24 mouse cellular contexts compared by ENCODE assay signal in the genomic region with DNA sequence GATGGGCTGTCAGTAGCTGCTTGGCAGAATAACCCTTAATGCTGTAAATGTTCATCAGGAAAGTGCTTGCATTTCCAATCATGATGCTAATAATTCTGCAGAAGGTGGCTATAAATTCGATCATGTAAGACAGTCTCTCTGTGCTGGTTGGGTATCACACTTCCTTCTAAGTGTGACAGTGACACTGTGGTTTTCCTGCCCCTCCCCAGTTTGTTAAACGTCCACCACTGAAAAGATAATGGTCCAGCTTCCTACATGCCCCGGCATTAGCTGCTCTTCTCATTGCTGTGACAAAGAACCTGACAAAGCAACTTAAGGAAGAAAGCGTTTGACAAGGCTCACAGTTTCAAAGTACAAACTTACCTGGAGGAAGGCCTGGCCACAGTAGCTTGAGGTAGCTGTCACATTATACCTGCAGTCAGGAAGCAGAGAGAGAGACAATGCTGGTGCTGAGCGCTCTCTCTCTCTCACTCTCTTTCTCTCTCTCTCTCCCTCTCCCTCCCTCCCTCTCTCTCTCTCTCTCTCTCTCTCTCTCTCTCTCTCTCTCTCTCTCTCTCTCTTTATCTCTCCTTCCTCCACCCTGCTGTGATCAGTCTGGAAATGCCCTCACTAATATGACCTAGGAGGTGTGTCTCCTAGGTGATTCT. TPM values are rescaled to one million over a fixed set of nuclear protein-coding genes. Genes with fewer than 3 reads are reported as not detected.
DNase-seq lines count a peak whose midpoint lies in the region; ATAC-seq and TF ChIP-seq lines count a peak whose summit lies in the region.
"Had no signal": no experiment of that assay in that cellular context is flagged by ENCODE, and none has a peak within 500 bp of the region (broad histone marks: within the 10 kb centered on the region; RNA-seq: fewer than 3 reads in every experiment).

No protein-coding gene starts in this region.

- peak overlapping the region; percentile 72 for H3K27ac ChIP-seq in MEL (ENCODE audit: control insufficient read depth, low read depth, low read length)
- no peak overlapping the region for H3K27ac ChIP-seq in limb, embryonic 10.5 days
- H3K27ac ChIP-seq: embryonic facial prominence, embryonic 12.5 days; embryonic facial prominence, embryonic 15.5 days; heart, adult 2 months; hindbrain, embryonic 12.5 days; hindbrain, embryonic 15.5 days; intestine, embryonic 15.5 days had no signal

- 82% methylated on average over 5 of the region's 5 CpGs for WGBS in limb, embryonic 10.5 days

- peaks cover 0 to 10% of the 10 kb centered on the region in 2 experiments; a peak in 2 of 4 replicates for H3K36me3 ChIP-seq in MEL (ENCODE audit: control insufficient read depth in 1 of 2, insufficient read depth in 2 of 2, low read length in 2 of 2)
- H3K36me3 ChIP-seq in megakaryocyte, embryonic 14.5 days (replicated peaks; ENCODE audit: low read length), result peaks cover 5% of the 10 kb centered on the region
- H3K36me3 ChIP-seq in limb, embryonic 10.5 days, result no peaks in the 10 kb centered on the region
- H3K36me3 ChIP-seq: embryonic facial prominence, embryonic 12.5 days; embryonic facial prominence, embryonic 15.5 days; hindbrain, embryonic 12.5 days; hindbrain, embryonic 15.5 days; intestine, embryonic 15.5 days had no signal

- TF ChIP-seq RAD21 in MEL (IDR thresholded peaks at IDR 0.05; ENCODE audit: low read depth, low read length), result no peak

- no peaks in the 10 kb centered on the region for H3K27me3 ChIP-seq in MEL (ENCODE audit: control insufficient read depth in 1 of 2, insufficient read depth in 2 of 2, low read length in 2 of 2)
- no peaks in the 10 kb centered on the region for H3K27me3 ChIP-seq in megakaryocyte, embryonic 14.5 days (replicated peaks)
- no peaks in the 10 kb centered on the region for H3K27me3 ChIP-seq in limb, embryonic 10.5 days (ENCODE audit: low read depth, poor library complexity, severe bottlenecking)
- H3K27me3 ChIP-seq: embryonic facial prominence, embryonic 12.5 days; embryonic facial prominence, embryonic 15.5 days; hindbrain, embryonic 12.5 days; hindbrain, embryonic 15.5 days; intestine, embryonic 15.5 days; Patski had no signal

- TF ChIP-seq EP300 in MEL (IDR thresholded peaks at IDR 0.05; ENCODE audit: low read depth in 1 of 2, low read length in 2 of 2), result peak; percentile 54 to 71

- TF ChIP-seq POLR2A in MEL (IDR thresholded peaks at IDR 0.05; ENCODE audit: control insufficient read depth in 1 of 2, insufficient read depth in 1 of 2, low read depth in 1 of 2, low read length in 2 of 2, poor library complexity in 1 of 2), result no peak

- DNase-seq in MEL (ENCODE audit: low read depth, low spot score), result peak; percentile 84
- peak; percentile 21 for DNase-seq in naive thymus-derived CD4-positive, alpha-beta T cell, adult 2 months (ENCODE audit: low read depth)
- no peak for DNase-seq in heart, adult 9 months (ENCODE audit: low spot score in 2 of 2)
- no peak for DNase-seq in limb, embryonic 10.5 days (ENCODE audit: low spot score)
- no peak for DNase-seq in spleen, postnatal 4 days (ENCODE audit: low spot score in 2 of 2)
- DNase-seq in kidney, adult 8-10 months, result no peak
- DNase-seq: adrenal gland, adult 2 months; adrenal gland, postnatal 14 days; cerebellum, adult 11-12 months; cerebellum, adult 8-10 months; cerebellum, postnatal 10 days; forebrain, postnatal 0 days; gastrocnemius, postnatal 25 days; heart, adult 2 months had no signal

- peak overlapping the region; percentile 42; the same call in 1 of the 2 replicates for H3K9ac ChIP-seq in MEL (ENCODE audit: control insufficient read depth, low read depth, low read length, poor library complexity, severe bottlenecking)
- H3K9ac ChIP-seq: embryonic facial prominence, embryonic 12.5 days; embryonic facial prominence, embryonic 15.5 days; forebrain, postnatal 0 days; hindbrain, embryonic 12.5 days; hindbrain, embryonic 15.5 days; intestine, embryonic 15.5 days had no signal

- peak; percentile 35; the same call in 1 of the 2 replicates for ATAC-seq in granulocyte monocyte progenitor cell, adult 5-6 weeks (replicated peaks; ENCODE audit: poor library complexity, severe bottlenecking)
- ATAC-seq: CD4-positive, CD25-positive, alpha-beta regulatory T cell, adult 4 months; forebrain, embryonic 14.5 days; forebrain, postnatal 0 days; intestine, embryonic 15.5 days; Patski had no signal

- no peaks in the 10 kb centered on the region for H3K79me2 ChIP-seq in MEL (ENCODE audit: control insufficient read depth, insufficient read depth, low read length, poor library complexity)

- H3K4me1 ChIP-seq in MEL (ENCODE audit: control insufficient read depth in 1 of 2, insufficient read depth in 2 of 2, low read length in 2 of 2), result peaks cover 1 to 11% of the 10 kb centered on the region in 2 experiments; a peak in 3 of 4 replicates
- H3K4me1 ChIP-seq in megakaryocyte, embryonic 14.5 days, result peaks cover 74% of the 10 kb centered on the region
- no peaks in the 10 kb centered on the region for H3K4me1 ChIP-seq in limb, embryonic 10.5 days
- H3K4me1 ChIP-seq: embryonic facial prominence, embryonic 12.5 days; embryonic facial prominence, embryonic 15.5 days; hindbrain, embryonic 12.5 days; hindbrain, embryonic 15.5 days; intestine, embryonic 15.5 days had no signal

- H3K4me3 ChIP-seq in MEL (ENCODE audit: control insufficient read depth in 1 of 2, insufficient read depth in 1 of 2, low read depth in 2 of 2, low read length in 2 of 2), result peak overlapping the region; percentile 24 to 38
- H3K4me3 ChIP-seq in megakaryocyte, embryonic 14.5 days (replicated peaks), result peak overlapping the region; percentile 82
- H3K4me3 ChIP-seq in limb, embryonic 10.5 days, result no peak overlapping the region
- H3K4me3 ChIP-seq: embryonic facial prominence, embryonic 12.5 days; embryonic facial prominence, embryonic 15.5 days; heart, adult 2 months; hindbrain, embryonic 12.5 days; hindbrain, embryonic 15.5 days; intestine, embryonic 15.5 days had no signal

- no peaks in the 10 kb centered on the region for H3K9me3 ChIP-seq in MEL (replicated peaks; ENCODE audit: insufficient read depth, low read length)
- H3K9me3 ChIP-seq in megakaryocyte, embryonic 14.5 days, result no peaks in the 10 kb centered on the region
- H3K9me3 ChIP-seq in limb, embryonic 10.5 days (replicated peaks), result no peaks in the 10 kb centered on the region
- H3K9me3 ChIP-seq: embryonic facial prominence, embryonic 12.5 days; embryonic facial prominence, embryonic 15.5 days; hindbrain, embryonic 12.5 days; hindbrain, embryonic 15.5 days; intestine, embryonic 15.5 days had no signal

- TF ChIP-seq CTCF in MEL (IDR thresholded peaks at IDR 0.05 in 2 of 3, conservative IDR thresholded peaks at IDR 0.05 in 1 of 3; ENCODE audit: control insufficient read depth in 1 of 3, insufficient read depth in 1 of 3, low read depth in 2 of 3, low read length in 3 of 3, poor library complexity in 1 of 3, severe bottlenecking in 1 of 3), result no peak

TF ChIP-seq in MEL, 35 proteins besides CTCF, POLR2A, EP300 and RAD21:
- TF ChIP-seq ETS1 (IDR thresholded peaks at IDR 0.05; ENCODE audit: low read depth, low read length), result 0 out of 2 replicates have a peak, but pooled peaks have one; percentile 37
- no peak for TF ChIP-seq MAFK (IDR thresholded peaks at IDR 0.05; ENCODE audit: borderline replicate concordance, low read depth, low read length)
- TF ChIP-seq GATA1 (IDR thresholded peaks at IDR 0.05; ENCODE audit: low read depth, low read length), result peak; percentile 51
- peak; percentile 95 for TF ChIP-seq JUND (IDR thresholded peaks at IDR 0.05; ENCODE audit: low read depth, low read length)
- TF ChIP-seq MYB (IDR thresholded peaks at IDR 0.05; ENCODE audit: low read depth, low read length), result peak; percentile 66; the same call in 1 of the 2 replicates
- 0 out of 2 replicates have a peak, but pooled peaks have one; percentile 22 for TF ChIP-seq SIN3A (IDR thresholded peaks at IDR 0.05; ENCODE audit: low read length)
TF ChIP-seq in MEL: peak in this region for 5.

RNA-seq across cellular contexts. Expression of a gene that starts 18.6 kb away (rescaled TPM):
- 13.6 and 14.5 TPM in 2 replicates for total RNA-seq in MEL (2012; rRNA removed)
- polyA plus RNA-seq in MEL (2012; ENCODE audit: insufficient read depth in 1 of 2, insufficient read length in 2 of 2, low read depth in 1 of 2, low replicate concordance in 2 of 2, missing spikeins in 1 of 2), result 10 to 100 TPM in 1 of 2 experiments, 1 to 10 TPM in 1; 9.9 to 78.4 TPM
- total RNA-seq in granulocyte monocyte progenitor cell, adult 5-6 weeks (2014; fragmentation: Nextera tagmentation), result 3.4 and 3.5 TPM in 2 replicates
- total RNA-seq in granulocyte monocyte progenitor cell, adult 5-6 weeks (2017), result 4.4 and 6.5 TPM in 2 replicates
- 7.6 and 13.8 TPM in 2 replicates for polyA plus RNA-seq in megakaryocyte, embryonic 14.5 days (2012; ENCODE audit: insufficient read depth, low replicate concordance)
- polyA plus RNA-seq in limb, embryonic 10.5 days (2016; fragmentation: Nextera tagmentation; extraction: Ambion mirVana), result 1.9 and 2.6 TPM in 2 replicates

Comparison
In these comparisons a context has a peak if more than half of its experiments do, and no peak if none do; other contexts are left out.
1. DNase-seq: peak in MEL (single experiment) and naive thymus-derived CD4-positive, alpha-beta T cell, adult 2 months (single experiment); none in heart, adult 9 months (0 of 2), limb, embryonic 10.5 days (single experiment), spleen, postnatal 4 days (0 of 2) and kidney, adult 8-10 months (0 of 2).